Mouse (Mus musculus) liver, adult 2 months (tissue): ENCODE measurements around the gene Csnk1g2.

Source experiments
- CTCF ChIP-seq: fragments of 200-500 bp; IDR thresholded peaks from 2 replicates; pipeline ENCODE4 v1.5.1; 2011; ENCODE audit warnings: low read depth, low read length, control low read depth
- POLR2A ChIP-seq: fragments of 200-500 bp; IDR thresholded peaks from 2 replicates; pipeline ENCODE4 v1.6.1; 2011; ENCODE audit warnings: low read length, control low read depth; ENCODE audit not compliant: insufficient read depth; ENCODE audit errors: extremely low read depth

GRCm38 (mm10) chr10:80589127-80589878 lies 33.3 kb upstream of the Csnk1g2 start:
- TF ChIP-seq POLR2A (no peak), CTCF (no peak)
